Mouse (Mus musculus): ENCODE results near the gene Rassf9. TPM values are rescaled to one million over a fixed set of nuclear protein-coding genes. Genes with fewer than 3 reads are reported as not detected.

The Rassf9 gene
- polyA plus RNA-seq, 1 experiment from 2014 or later: 0.07 TPM

DNA sequence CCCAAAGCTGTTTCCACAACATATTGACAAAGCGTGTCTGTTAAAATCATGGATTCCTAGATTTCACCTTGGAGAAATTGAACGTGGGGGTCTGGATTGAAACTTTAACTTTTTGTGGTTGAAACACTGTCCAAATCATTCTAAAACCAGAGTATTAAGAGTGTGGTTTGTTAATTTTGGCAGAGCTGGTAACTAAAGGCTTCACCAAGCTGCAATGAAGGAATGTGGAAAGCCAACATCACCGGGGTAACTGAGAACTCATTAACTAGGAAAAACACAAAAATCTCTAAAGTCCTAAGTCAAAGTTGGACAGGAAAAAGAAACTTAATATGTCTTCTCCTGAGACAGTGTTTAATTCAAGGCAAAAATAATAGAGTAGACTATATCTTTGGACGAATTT lies 41.9 kb downstream of the Rassf9 start:
- no peak overlapping the region for H3K4me3 ChIP-seq (ENCODE audit: low read depth, low read length)
- no peaks in the 10 kb centered on the region for H3K27me3 ChIP-seq (ENCODE audit: control insufficient read depth, insufficient read depth, low read depth, low read length)
- no peak for ATAC-seq (ENCODE audit: low read depth)
- no peak overlapping the region for H3K4me2 ChIP-seq (ENCODE audit: low read depth, low read length)
- no peaks in the 10 kb centered on the region for H3K36me3 ChIP-seq (ENCODE audit: control insufficient read depth, insufficient read depth)
- H3K9me3 ChIP-seq (replicated peaks; ENCODE audit: control insufficient read depth, low read length): no peaks in the 10 kb centered on the region
- H3K4me1 ChIP-seq (ENCODE audit: control insufficient read depth, low read depth, low read length): no peaks in the 10 kb centered on the region
- no peak overlapping the region for H3K27ac ChIP-seq (ENCODE audit: low read length)
- no peak overlapping the region for H3K9ac ChIP-seq (ENCODE audit: low read depth, low read length)
- WGBS (ENCODE audit: insufficient replicate concordance): 54% methylated on average over 4 of the region's 4 CpGs

DNA sequence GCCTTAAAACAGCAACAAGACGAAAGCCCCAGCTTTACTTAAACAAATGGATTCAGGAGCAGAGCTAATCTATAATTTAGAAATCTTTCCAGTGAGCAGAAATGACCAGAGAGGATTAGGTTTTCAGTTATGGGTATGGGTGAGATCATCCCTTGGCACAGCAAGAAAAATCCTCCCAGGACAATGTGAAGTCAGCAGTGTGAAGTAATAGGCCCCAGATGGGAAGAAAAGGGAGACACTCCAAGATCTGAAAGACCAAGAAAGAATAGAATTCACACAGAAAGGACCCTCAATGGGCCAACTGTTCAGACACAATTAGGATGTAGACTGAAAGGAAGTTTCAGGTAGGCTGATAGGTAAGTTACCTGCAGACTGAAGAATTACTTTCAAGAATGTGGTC lies 50.5 kb downstream of the Rassf9 start:
- H3K27me3 ChIP-seq (ENCODE audit: control insufficient read depth, insufficient read depth, low read depth, low read length): no peaks in the 10 kb centered on the region
- no peak overlapping the region for H3K9ac ChIP-seq (ENCODE audit: low read depth, low read length)
- H3K9me3 ChIP-seq (replicated peaks; ENCODE audit: control insufficient read depth, low read length): no peaks in the 10 kb centered on the region
- no peak overlapping the region for H3K27ac ChIP-seq (ENCODE audit: low read length)
- ATAC-seq (ENCODE audit: low read depth): no peak
- no peak overlapping the region for H3K4me3 ChIP-seq (ENCODE audit: low read depth, low read length)
- 48% methylated on average over 1 of the region's 1 CpGs for WGBS (ENCODE audit: insufficient replicate concordance)
- H3K4me2 ChIP-seq (ENCODE audit: low read depth, low read length): no peak overlapping the region
- H3K4me1 ChIP-seq (ENCODE audit: control insufficient read depth, low read depth, low read length): no peaks in the 10 kb centered on the region
- H3K36me3 ChIP-seq (ENCODE audit: control insufficient read depth, insufficient read depth): no peaks in the 10 kb centered on the region

DNA sequence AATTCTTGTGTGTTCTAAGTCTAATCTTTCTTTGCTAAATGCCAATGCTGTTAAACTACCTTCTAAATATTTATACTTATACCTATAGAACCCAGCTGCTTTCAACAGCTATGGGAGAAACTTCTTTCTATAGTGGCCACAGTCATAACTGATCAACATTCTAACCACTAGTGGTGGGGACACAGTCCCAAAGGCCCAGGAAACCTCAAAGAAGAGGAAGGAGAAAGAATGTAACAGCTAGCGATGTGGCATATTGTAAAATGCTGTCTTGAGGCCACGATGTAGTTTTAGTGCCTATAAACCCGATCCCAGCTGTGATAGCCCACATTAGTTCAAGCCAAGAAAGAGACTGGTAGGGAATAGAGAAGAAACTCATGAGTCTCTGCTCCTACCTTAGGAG lies 65.9 kb downstream of the Rassf9 start:
- H3K4me1 ChIP-seq (ENCODE audit: control insufficient read depth, low read depth, low read length): no peaks in the 10 kb centered on the region
- H3K36me3 ChIP-seq (ENCODE audit: control insufficient read depth, insufficient read depth): no peaks in the 10 kb centered on the region
- ATAC-seq (ENCODE audit: low read depth): no peak
- H3K9ac ChIP-seq (ENCODE audit: low read depth, low read length): no peak overlapping the region
- no peaks in the 10 kb centered on the region for H3K27me3 ChIP-seq (ENCODE audit: control insufficient read depth, insufficient read depth, low read depth, low read length)
- no peak overlapping the region for H3K27ac ChIP-seq (ENCODE audit: low read length)
- no peak overlapping the region for H3K4me3 ChIP-seq (ENCODE audit: low read depth, low read length)
- no peaks in the 10 kb centered on the region for H3K9me3 ChIP-seq (replicated peaks; ENCODE audit: control insufficient read depth, low read length)
- no peak overlapping the region for H3K4me2 ChIP-seq (ENCODE audit: low read depth, low read length)
- 43% methylated on average over 3 of the region's 3 CpGs for WGBS (ENCODE audit: insufficient replicate concordance)

DNA sequence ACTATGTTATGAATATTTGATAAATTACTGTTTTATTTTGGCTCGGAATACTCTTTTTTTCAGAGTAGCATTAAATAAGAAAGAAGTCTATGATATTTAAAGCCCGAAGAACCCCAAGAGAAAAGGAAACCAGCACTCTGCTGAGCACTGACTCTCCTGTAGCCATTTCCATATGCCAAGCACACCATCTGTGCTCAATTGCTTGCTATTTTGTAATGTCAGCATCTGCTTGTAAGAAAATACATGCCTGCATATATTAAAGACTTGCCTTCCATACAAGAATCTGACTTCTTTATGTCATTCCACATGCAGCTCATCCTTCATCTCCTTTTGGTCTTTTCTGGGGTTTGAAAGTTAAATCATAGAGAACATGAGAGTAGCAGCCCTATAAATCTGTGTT lies 82.3 kb downstream of the Rassf9 start:
- no peak overlapping the region for H3K27ac ChIP-seq (ENCODE audit: low read length)
- H3K27me3 ChIP-seq (ENCODE audit: control insufficient read depth, insufficient read depth, low read depth, low read length): no peaks in the 10 kb centered on the region
- WGBS (ENCODE audit: insufficient replicate concordance): 51% methylated on average over 2 of the region's 2 CpGs
- no peaks in the 10 kb centered on the region for H3K4me1 ChIP-seq (ENCODE audit: control insufficient read depth, low read depth, low read length)
- no peak overlapping the region for H3K4me2 ChIP-seq (ENCODE audit: low read depth, low read length)
- no peak overlapping the region for H3K9ac ChIP-seq (ENCODE audit: low read depth, low read length)
- ATAC-seq (ENCODE audit: low read depth): no peak
- no peaks in the 10 kb centered on the region for H3K36me3 ChIP-seq (ENCODE audit: control insufficient read depth, insufficient read depth)
- no peak overlapping the region for H3K4me3 ChIP-seq (ENCODE audit: low read depth, low read length)
- H3K9me3 ChIP-seq (replicated peaks; ENCODE audit: control insufficient read depth, low read length): no peaks in the 10 kb centered on the region

Other genes starting within 250 kb of the Rassf9 start
- not detected in 2 replicates for gene Nts, start 21.7 kb upstream of the Rassf9 start, polyA plus RNA-seq (2015; fragmentation: Nextera tagmentation; extraction: Ambion mirVana)